Mouse (Mus musculus) 3134 (cell line): ENCODE measurements around the gene Prox1.

Experiments
- DNase-seq: peaks from one replicate; pipeline ENCODE4 v3.0.0-alpha.2; 2011; ENCODE audit warnings: low spot score; ENCODE audit not compliant: insufficient read length; ENCODE audit errors: extremely low read depth

Prox1 gene

DNA sequence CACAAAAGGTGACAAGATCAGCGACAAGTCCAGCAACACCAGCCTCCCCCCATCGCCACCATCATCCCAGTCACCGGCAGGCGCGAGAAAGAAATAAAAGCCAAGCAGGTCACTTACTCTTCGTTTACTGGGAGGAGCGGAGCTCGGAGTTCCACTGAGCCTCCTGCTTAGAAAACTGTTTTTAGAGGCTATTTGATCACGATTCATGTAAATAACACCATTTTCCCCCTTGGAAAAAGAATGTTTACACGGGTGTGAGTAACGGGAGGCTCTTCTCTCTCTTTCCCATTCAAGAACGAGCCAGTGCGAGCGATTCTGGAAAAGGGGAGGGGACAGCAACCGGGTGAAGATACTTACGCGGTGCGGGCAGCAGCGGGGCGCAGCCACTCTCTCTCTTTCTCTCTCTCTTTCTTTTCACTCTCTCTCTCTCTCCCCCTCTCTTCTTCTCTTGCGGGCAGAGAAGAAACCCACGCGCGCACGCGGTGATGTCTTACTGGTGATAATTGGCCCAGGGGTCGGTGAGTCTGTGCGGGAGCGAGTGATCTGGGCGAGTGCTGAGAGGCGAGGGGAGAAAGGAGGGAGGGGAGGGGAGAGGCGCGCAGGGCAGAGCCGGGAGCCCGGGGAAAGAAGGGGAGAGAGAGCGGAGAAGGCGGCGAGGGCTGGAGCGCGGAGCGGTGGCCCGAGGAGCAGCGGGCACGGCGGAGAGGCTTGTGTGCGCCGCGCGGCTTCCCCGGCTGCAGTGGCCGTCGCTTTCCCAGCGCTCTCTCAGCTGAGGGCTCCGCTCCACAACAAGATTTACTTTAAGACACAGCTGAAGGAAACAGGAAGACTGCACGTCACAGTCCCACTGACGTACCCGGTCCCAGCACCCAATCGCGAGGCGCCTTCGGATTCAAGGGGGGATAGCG, at the start of gene Prox1:
Gene Prox1, minus strand, starts transcription at position 804 of the 908 bp plus-strand sequence.
- no peak for DNase-seq

DNA sequence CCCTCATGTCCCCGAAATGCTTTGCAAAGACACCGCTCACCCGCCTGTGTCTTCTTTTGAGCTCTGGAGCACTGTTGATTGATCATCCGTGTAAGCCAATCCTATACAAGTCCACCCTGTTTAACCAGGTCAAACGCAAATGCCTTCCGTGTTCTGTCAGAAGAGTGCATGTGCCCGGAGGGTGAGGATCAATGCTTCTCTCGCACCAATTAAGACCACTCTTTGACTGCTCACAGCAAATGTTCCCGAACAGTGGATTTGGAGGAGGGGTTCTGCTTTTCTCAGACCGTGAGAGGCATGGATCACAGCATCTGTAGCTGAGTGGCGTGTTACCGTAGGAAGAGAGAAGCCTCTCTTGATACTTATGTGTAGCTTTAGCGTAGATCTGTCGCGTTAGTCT, 46.1 kb upstream of the Prox1 start:
- no peak for DNase-seq

DNA sequence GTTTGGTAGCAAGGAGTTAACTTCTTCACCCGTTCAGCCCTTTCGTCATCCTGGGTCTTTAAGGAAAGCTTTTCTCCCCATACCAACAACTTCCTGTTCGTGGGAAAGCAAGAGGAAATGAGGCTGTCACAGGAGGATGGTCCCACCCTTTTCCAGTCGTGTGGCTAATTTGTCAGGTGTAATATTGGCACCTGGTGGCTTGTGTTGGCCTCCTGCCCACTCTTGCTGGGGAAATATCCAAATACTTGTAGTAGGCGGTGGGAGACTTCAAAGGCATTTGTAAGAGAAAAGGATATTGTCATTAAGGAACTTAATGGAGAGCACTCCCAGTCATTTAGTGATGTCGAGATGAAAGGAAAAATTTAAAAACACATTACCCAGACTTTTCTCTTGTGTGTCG, 44.1 kb upstream of the Prox1 start:
- DNase-seq: no peak

DNA sequence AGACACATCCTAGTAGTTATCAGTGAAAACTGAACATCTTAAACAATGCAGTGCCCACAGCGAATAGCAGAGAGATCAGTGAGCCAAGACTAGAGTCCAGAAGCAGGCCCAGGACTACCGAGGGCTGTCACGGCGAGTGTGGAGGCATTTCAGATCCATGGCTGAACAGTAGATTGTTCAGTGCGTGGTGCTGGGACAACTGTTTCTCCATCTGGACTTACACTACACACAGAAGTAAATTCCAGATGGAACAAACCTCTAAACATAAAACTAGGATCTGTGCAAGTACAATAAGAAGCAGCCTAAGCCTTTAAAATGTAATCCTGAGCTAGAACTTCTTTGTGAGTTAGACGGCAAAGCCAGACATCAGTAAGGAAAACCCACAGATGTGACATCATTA, 42.7 kb upstream of the Prox1 start:
- DNase-seq: no peak

DNA sequence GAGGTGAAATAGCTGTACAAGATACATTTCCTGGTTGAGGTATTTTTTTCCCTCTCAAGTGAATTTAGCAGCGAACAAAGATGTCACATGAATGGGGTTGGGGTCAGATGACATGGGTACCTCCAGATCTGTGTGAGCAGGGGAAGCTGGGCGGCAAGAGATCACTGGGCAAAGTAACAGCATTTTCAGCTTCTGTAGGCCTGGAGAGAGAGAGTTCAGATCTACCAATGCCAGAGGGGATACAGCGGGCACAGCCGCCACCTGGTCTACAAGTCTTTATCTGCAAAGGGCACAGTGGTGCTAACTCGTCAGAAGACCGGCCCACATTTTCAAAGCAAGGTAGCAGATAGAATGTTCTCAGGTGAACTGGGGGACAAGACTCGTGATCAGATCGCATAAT, 36.7 kb upstream of the Prox1 start:
- DNase-seq: no peak

DNA sequence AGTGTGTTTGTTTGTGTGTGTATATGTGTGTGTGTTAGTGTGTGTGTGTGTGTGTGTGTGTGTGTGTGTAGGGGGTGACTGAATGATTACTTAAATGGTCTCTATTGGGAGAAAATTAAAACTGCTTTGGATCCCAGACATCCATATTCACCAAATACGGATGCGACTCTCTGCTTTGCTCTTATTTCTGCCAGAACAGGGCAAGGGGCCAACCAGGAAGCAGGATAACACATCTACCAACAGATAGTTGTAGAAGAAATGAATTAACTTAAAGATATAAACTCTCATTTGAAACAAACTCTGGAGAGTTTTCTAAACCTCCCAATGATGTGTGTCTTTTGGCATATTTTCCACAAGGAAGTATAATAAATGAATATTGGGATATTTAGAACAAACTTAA, 35.2 kb upstream of the Prox1 start:
- no peak for DNase-seq

DNA sequence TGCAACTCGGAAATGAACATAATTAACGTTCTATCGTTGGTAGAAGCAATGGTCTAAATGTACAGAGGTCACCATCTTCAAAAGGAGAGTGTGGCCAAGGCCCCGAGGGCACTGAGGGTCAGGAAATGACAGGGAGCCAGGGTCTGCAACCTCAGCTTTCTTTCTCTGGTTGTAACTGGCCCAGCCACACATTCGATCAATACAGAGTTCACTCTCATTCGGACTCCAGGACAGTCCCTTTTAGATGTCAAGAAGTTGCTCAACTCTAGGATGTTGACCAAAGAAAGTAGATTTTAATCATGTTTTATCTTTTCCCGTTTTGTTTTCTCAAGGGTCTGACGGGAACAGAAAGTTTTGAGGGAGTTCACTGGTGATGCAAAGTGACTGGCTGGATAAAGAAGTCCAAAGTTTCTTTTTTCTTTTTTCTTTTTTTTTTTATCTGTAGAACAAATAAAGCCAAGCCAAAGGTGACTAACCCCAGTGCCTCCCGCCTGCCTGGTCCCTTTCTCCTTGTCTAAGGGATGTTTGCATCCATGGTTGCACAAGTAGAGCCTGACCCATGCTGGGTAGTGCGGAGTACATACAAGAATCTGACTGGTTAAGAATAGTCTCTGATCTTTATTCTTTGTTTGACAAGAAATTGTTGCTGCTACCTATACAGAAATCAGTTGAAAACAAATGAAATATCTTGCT, 34.0 kb upstream of the Prox1 start:
- DNase-seq: no peak

DNA sequence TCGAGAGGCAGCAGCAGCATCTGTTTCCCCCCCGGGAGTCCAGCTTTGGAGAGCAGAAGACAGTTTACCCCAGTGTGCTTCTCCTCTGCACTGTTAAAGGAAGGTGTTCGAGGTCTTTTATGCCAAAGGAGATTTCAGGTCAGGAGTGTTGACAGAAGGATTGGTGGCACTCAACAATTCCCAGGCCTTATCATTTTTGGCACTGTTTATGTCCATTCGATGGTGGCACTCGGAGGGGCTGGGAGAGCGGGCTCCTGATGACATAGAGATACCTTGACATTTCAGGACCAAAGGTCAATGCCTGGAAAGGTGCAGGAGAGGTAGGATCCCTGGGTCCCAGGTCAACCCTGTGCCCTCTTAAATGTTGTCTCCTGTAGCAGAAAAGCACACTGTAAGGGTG, 31.2 kb upstream of the Prox1 start:
- no peak for DNase-seq

DNA sequence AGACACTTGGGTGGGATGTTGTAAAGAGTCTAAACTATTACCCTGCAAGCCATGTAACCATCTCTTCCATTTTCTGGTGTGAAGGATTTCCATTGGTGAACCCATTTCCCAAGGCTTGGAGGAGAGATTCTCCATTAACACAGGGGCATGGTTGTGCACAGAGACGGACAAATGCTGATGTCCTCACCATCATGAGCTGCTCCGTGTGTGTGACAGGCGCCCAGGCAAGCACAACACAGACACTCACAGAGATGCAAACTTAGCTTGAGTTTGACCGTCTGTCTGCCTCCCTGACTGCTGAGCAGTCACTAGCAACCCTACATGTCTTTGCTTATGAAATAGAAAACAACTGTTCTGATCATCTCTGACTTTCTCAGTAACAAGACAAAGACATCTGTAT, 30.5 kb upstream of the Prox1 start:
- DNase-seq: no peak

DNA sequence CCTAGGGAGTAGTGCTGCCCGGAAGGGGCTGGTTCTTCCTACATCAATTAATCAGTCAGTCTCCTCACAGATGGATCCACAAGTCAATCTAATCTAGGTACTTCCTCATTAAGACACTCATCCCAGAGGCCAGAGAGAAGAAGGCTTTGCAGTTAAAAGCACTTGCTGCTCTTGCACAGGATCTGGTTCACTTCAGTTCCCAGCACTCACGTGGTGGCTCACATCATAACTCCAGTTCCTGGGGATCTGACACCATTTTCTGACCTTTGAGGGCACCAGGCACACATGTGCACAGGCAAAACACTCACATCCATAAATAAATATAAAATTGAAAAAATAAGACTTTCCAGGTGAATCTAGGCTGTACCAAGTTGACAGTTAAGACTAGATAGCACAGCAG, 27.7 kb upstream of the Prox1 start:
- no peak for DNase-seq

DNA sequence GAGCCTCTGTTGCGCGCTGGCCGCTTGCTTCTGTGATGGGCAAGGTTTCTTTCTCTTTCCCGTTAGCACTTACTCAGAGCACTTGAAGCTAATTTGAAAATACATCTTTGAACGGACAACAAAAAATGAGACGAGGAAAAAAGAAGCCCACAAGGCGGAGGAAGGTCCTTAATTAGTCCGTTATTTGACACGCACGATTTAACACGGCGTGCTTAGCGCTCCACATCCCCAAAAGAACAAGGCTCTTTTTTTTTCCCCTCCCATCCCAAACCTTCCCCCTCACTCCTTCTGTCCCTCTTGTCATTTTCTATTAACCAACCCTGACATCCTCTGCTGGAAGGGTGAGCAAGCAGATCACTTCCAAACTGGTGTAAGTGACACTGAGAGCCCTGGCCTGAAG, 21.5 kb upstream of the Prox1 start:
- DNase-seq: no peak

DNA sequence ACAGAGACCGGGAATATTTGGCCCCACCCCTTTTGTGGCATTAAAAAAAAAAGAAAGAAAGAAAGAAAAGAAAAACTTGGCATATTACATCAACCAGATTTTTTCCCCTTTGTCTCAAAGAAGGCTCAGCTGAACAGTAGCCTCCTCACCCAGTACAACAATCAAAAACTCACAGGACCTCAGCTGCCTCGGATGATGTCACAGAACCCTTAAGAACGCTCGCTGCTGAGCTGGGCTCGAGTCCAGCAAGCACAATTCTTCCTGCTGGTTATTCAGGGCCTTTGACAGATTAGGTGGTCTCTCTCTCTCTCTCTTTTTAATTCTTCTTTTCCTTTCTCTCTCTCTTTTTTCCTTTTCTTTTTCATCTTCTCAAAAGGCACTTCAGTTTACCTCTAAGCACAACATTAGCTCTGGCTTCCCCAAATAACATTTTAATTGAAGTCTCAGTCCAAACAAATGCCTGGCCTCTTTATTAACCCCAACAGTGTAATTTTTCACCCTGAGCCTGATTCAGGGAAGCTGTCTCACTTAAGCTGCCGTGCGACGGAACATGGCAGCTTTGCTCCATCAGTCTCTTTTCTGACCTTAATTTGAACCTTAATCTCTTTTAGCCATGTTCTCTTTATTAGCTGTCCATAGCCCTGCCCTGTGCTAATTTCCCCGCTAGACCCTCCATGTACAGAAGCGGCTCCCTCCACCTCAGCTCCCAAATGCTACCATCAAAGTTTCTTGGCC, 19.9 kb upstream of the Prox1 start:
- no peak for DNase-seq

DNA sequence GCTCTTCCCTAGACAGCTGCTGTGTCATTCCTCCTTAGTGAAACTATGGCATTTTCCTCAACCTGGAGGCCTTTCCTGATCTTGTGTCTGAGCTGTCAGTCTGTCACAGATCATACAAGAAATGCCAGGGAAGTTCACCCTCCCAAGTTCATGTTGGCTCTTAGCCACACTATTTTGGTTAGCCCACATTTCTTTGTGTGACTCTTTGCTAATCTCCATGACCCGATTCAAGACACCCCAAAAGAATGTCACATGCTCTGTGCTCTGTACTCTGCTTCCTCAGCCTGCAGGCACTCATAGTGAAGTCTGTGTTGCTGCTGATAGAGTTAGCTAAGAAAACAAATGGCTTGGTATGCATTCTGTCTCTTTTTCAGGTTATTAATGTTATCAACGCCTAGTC, 18.6 kb upstream of the Prox1 start:
- DNase-seq: no peak

DNA sequence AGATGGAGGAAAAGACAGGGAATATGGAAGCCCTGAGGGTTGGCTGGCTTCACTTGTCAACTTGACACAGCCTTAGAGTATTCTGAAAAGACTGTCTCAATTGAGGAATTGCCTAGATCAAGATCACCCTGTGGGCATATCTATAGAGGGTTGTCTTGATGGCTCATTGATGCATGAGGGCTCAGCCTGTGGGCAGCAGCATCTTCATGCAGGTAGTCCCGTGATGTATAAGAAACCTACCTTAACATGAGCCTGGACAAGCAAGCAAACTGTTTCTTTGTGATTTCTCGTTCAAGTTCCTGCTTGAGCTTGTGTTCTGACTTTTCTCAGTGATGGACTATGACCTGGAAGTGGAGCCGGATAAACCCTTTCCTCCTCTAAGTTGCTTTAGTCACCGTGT, 15.8 kb upstream of the Prox1 start:
- no peak for DNase-seq

DNA sequence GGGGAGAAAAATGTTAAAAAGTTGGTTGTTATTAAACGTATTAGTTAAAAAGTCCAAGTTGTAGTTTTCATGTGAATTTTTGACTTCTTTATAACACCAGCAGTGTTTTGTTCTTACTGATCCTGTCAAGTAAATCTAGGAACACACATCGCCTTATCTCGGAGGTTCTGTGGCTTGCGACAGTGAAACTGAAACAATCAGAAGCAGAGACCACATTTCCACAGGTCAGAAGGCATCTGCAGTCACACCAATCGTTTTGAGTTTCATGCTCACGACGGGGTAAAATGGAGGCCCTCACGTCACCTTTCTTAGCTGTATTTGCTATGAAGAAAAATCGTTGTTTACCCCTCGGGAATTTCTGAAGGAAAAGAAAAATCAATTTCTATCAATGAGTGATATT, 14.8 kb upstream of the Prox1 start:
- DNase-seq: no peak

DNA sequence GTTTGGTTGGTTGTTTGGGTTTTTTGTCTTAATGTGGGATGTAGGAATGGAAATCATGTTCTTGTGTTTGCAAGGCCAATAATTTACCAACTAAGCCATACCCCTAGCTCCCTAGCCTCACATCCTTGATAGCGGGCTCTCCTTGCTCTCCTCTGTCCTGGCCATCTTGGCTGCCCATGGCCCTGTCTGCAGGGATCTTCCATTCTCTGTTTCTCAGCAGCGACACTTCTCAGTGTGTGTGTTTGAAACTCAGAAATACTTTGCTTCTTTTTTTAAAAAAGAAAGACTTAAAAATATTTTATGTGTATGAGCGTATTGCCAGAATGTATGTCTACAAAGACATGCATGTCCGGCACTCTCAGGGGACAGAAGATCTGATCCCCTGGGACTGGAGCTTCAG, 13.1 kb upstream of the Prox1 start:
- DNase-seq: no peak

DNA sequence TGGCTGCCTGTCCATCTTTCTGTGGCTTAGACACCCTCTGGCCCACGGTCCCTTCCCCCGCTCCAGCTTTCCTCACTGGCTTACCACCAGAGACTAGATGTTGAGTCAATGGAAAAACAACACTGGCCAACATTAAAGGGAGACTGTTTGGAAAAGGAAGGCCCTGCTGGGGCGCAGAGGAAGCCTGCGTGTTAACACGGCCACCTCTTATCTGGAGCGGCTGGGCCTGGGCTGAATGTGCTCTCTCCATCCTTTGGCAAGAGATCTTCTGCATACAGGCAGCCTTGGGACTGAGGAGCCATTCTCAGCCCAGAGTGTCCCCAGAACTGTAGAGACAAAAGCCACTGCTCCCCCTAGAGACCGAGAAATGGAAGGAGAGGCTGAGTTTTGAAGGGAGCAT, 11.3 kb upstream of the Prox1 start:
- DNase-seq: no peak

DNA sequence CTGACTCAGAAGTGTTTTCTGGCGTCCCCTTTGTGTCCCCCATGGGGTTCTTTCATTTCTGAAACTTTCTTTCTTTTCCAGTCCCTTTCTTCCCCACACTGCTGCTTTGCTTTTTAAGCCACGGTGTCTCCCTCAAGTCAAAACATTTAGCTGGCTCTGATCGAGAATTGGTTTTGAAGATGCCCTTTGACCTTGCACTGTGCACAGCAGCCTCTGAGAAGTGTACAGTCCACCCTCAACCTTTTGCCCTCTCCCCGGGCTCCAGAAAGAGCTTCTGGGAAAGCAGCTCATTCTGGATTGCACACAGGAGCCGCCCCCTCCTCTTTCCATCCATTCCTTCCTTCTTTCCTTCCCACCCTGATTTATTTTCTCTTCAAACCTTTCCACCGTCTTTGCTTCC, 10.3 kb upstream of the Prox1 start:
- DNase-seq: no peak

DNA sequence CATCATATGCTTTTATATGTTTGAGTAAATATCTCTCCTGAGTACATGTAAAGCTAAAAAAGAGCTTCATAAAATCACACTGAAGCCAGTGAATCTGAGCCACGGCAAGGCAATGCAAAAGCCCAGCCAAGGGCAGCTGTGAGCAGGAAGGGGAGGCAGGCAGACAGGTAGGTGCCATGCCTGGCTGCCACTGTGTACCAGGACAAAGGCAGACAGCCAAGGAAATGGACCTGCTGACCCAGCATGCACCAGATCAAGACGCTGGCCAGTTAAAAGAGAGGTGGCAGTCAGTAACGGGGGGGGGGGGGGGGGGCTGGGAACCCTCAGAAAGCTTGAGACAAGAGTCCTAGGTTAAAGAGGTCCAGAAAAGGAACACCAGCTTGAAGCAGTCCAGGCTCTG, 6.4 kb upstream of the Prox1 start:
- DNase-seq: no peak

DNA sequence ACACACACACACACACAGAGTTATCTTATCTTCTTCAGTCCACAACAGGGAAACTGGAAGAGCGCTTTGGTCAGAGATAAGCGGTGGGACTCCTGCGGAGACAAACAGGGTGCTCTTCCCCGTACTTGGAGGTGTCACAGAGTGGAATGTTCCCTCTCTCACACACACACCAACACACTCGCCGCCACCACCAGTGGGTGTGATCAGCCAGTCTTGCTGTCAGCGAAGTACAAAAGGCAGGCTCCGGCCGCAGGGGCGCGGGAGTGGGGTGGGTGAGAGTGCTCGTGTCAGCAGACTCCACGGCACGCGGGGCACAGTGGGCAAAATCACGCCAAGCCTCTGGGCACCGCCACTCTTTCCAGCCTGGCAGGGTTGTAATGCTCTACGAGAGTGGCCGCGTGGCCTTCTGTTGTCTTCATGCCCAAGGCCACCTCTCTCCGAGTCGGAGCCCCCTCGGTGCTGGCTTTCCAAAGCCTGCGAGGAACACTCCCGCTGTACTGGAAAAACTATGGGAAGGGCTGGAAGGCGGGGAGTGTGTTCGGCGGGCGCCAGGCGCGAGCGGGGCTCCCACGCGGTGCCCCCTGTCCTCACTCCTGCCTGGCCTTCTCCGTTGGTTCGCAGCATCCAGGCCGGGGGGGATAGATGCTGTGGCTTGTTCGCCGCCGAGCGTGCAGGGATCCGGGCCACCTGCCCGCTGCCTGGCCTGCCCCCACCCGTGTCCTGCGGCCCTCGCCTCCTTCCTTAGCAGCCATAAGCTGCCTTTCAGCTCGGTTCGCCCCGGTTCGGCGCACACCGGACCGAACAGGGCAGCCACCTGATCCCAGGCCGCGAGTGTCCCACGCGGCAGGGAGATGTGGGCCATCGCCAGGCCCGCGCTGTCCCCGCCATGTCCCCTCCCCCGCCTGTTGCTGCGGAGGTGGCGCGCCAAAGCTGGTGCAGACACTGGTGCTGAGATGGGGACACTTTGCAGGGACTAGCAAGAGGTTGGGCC, 4.5 kb upstream of the Prox1 start:
- no peak for DNase-seq
